Mouse (Mus musculus): ENCODE measurements around the gene Acsbg2. TPM values are rescaled to one million over a fixed set of nuclear protein-coding genes. Genes with fewer than 3 reads are reported as not detected.
A peak's percentile ranks its signal among the peaks of the same experiment; 100 is the strongest.
"Not testable (repeated sequence)": the region's sequence is repeated elsewhere in the genome, so short reads cannot be mapped to it uniquely, and the experiment has no call there.

Acsbg2 gene
- total RNA-seq (2021): not detected

GRCm38 (mm10) chr17:56874237-56874636 lies at the start of gene Acsbg2:
Acsbg2 (minus strand) TSS chr17:56874447.
- DNase-seq (ENCODE audit: low spot score in 2 of 2): no peak
- intact Hi-C loops (cut with DNase I): no loop called here

GRCm38 (mm10) chr17:56919725-56920124 lies 45.5 kb upstream of the Acsbg2 start:
- no peak for DNase-seq (ENCODE audit: low spot score in 2 of 2)
- intact Hi-C loops (cut with DNase I): no loop called here

- intact Hi-C loops (cut with DNase I): no loop called here
- no peak for DNase-seq (ENCODE audit: low spot score in 2 of 2)
These were observed 42.9 kb upstream of the Acsbg2 start for GRCm38 (mm10) chr17:56917166-56917565.

- intact Hi-C loops (cut with DNase I): no loop called here
These were observed 39.2 kb upstream of the Acsbg2 start for GRCm38 (mm10) chr17:56913444-56913843.

GRCm38 (mm10) chr17:56913023-56913422 lies 38.8 kb upstream of the Acsbg2 start:
- DNase-seq (ENCODE audit: low spot score in 2 of 2): no peak
- intact Hi-C loops (cut with DNase I): no loop called here

More at GRCm38 (mm10) chr17:56913444-56913843, 39.2 kb upstream of the Acsbg2 start:
- DNase-seq (ENCODE audit: low spot score in 2 of 2): no peak

- intact Hi-C loops (cut with DNase I): loop anchor here (5.0 kb wide), 1 partner anchor 88 kb away; the partner anchor contains the start of gene Alkbh7
- DNase-seq (ENCODE audit: low spot score in 2 of 2): not testable (repeated sequence)
These were observed 35.5 kb upstream of the Acsbg2 start for GRCm38 (mm10) chr17:56909764-56910163.

- intact Hi-C loops (cut with DNase I): loop anchor here (5.0 kb wide), 1 partner anchor 89 kb away; the partner anchor contains the start of gene Alkbh7
- no peak for DNase-seq (ENCODE audit: low spot score in 2 of 2)
These were observed 33.6 kb upstream of the Acsbg2 start for GRCm38 (mm10) chr17:56907887-56908286.

GRCm38 (mm10) chr17:56907096-56907495 lies 32.8 kb upstream of the Acsbg2 start:
- DNase-seq (ENCODE audit: low spot score in 2 of 2): no peak
- intact Hi-C loops (cut with DNase I): loop anchor here (5.0 kb wide), 1 partner anchor 90 kb away; the partner anchor contains the start of gene Alkbh7

- intact Hi-C loops (cut with DNase I): loop anchor here (5.0 kb wide), 1 partner anchor 91 kb away; the partner anchor contains the start of gene Alkbh7
- DNase-seq (ENCODE audit: low spot score in 2 of 2): no peak
These were observed 31.9 kb upstream of the Acsbg2 start for GRCm38 (mm10) chr17:56906166-56906565.

GRCm38 (mm10) chr17:56902698-56903097 lies 28.5 kb upstream of the Acsbg2 start:
- DNase-seq (ENCODE audit: low spot score in 2 of 2): no peak
- intact Hi-C loops (cut with DNase I): no loop called here

GRCm38 (mm10) chr17:56897630-56898195 lies 23.5 kb upstream of the Acsbg2 start:
- DNase-seq (ENCODE audit: low spot score in 2 of 2): peak; percentile 72 to 79
- intact Hi-C loops (cut with DNase I): loop anchor here (5.0 kb wide), 1 partner anchor 40 kb away; the partner anchor contains the start of gene Mllt1

- intact Hi-C loops (cut with DNase I): loop anchor here (5.0 kb wide), 1 partner anchor 41 kb away; the partner anchor contains the start of gene Mllt1
- DNase-seq (ENCODE audit: low spot score in 2 of 2): peak; percentile 38 to 39
These were observed 22.4 kb upstream of the Acsbg2 start for GRCm38 (mm10) chr17:56896513-56897129.

GRCm38 (mm10) chr17:56895368-56895918 lies 21.2 kb upstream of the Acsbg2 start:
- DNase-seq (ENCODE audit: low spot score in 2 of 2): no peak
- intact Hi-C loops (cut with DNase I): loop anchor here (5.0 kb wide), 1 partner anchor 42 kb away; the partner anchor contains the start of gene Mllt1

GRCm38 (mm10) chr17:56890018-56890417 lies 15.8 kb upstream of the Acsbg2 start:
- intact Hi-C loops (cut with DNase I): no loop called here

GRCm38 (mm10) chr17:56888050-56888449 lies 13.8 kb upstream of the Acsbg2 start:
- intact Hi-C loops (cut with DNase I): no loop called here
- DNase-seq (ENCODE audit: low spot score in 2 of 2): no peak

More at GRCm38 (mm10) chr17:56890018-56890417, 15.8 kb upstream of the Acsbg2 start:
- no peak for DNase-seq (ENCODE audit: low spot score in 2 of 2)

GRCm38 (mm10) chr17:56884809-56885208 lies 10.6 kb upstream of the Acsbg2 start:
- no peak for DNase-seq (ENCODE audit: low spot score in 2 of 2)
- intact Hi-C loops (cut with DNase I): no loop called here

- no peak for DNase-seq (ENCODE audit: low spot score in 2 of 2)
- intact Hi-C loops (cut with DNase I): no loop called here
These were observed 10.1 kb upstream of the Acsbg2 start for GRCm38 (mm10) chr17:56884331-56884730.

GRCm38 (mm10) chr17:56883612-56884011 lies 9.4 kb upstream of the Acsbg2 start:
- no peak for DNase-seq (ENCODE audit: low spot score in 2 of 2)

GRCm38 (mm10) chr17:56877426-56877825 lies 3.2 kb upstream of the Acsbg2 start:
- no peak for DNase-seq (ENCODE audit: low spot score in 2 of 2)
- intact Hi-C loops (cut with DNase I): no loop called here

More at GRCm38 (mm10) chr17:56883612-56884011, 9.4 kb upstream of the Acsbg2 start:
- intact Hi-C loops (cut with DNase I): no loop called here

- DNase-seq (ENCODE audit: low spot score in 2 of 2): no peak
- intact Hi-C loops (cut with DNase I): no loop called here
These were observed 2.7 kb upstream of the Acsbg2 start for GRCm38 (mm10) chr17:56876981-56877380.
